Mouse (Mus musculus): ENCODE results near the gene Gm9573. TPM values are rescaled to one million over a fixed set of nuclear protein-coding genes. Genes with fewer than 3 reads are reported as not detected.
A peak's percentile ranks its signal among the peaks of the same experiment; 100 is the strongest.

Gene Gm9573
- polyA plus RNA-seq, 1 experiment = 0.23 TPM

GRCm38 (mm10) chr17:35591219-35591578, 35.2 kb downstream of the Gm9573 start:
- H3K27ac ChIP-seq (ENCODE audit: control insufficient read depth, insufficient read depth, low read length) = no peak overlapping the region
- TF ChIP-seq POLR2A (IDR thresholded peaks at IDR 0.05; ENCODE audit: control insufficient read depth, extremely low read depth, insufficient read depth, low read length, poor library complexity) (no peak), CTCF (IDR thresholded peaks at IDR 0.05; ENCODE audit: borderline replicate concordance, control insufficient read depth, extremely low read depth, insufficient read depth, low read length, poor library complexity) (no peak)
- H3K4me3 ChIP-seq (ENCODE audit: control insufficient read depth, insufficient read depth, low read length) = no peak overlapping the region
- DNase-seq = no peak
- H3K4me1 ChIP-seq (replicated peaks; ENCODE audit: control insufficient read depth, insufficient read depth, low read length) = no peaks in the 10 kb centered on the region
- H3K27me3 ChIP-seq (ENCODE audit: control insufficient read depth, insufficient read depth, low read length) = no peaks in the 10 kb centered on the region
- no peaks in the 10 kb centered on the region for H3K36me3 ChIP-seq (ENCODE audit: control insufficient read depth, insufficient read depth, low read length)
- WGBS = 91% methylated on average over 7 of the region's 7 CpGs

GRCm38 (mm10) chr17:35590410-35591218, 35.8 kb downstream of the Gm9573 start:
- 21% methylated on average over 21 of the region's 21 CpGs for WGBS
- no peaks in the 10 kb centered on the region for H3K27me3 ChIP-seq (ENCODE audit: control insufficient read depth, insufficient read depth, low read length)
- TF ChIP-seq POLR2A (IDR thresholded peaks at IDR 0.05; ENCODE audit: control insufficient read depth, extremely low read depth, insufficient read depth, low read length, poor library complexity) (no peak), CTCF (IDR thresholded peaks at IDR 0.05; ENCODE audit: borderline replicate concordance, control insufficient read depth, extremely low read depth, insufficient read depth, low read length, poor library complexity) (peak; percentile 71; the same call in 1 of the 2 replicates)
- no peaks in the 10 kb centered on the region for H3K36me3 ChIP-seq (ENCODE audit: control insufficient read depth, insufficient read depth, low read length)
- no peak overlapping the region for H3K27ac ChIP-seq (ENCODE audit: control insufficient read depth, insufficient read depth, low read length)
- no peaks in the 10 kb centered on the region for H3K4me1 ChIP-seq (replicated peaks; ENCODE audit: control insufficient read depth, insufficient read depth, low read length)
- no peak overlapping the region for H3K4me3 ChIP-seq (ENCODE audit: control insufficient read depth, insufficient read depth, low read length)
- DNase-seq = peak; percentile 68

GRCm38 (mm10) chr17:35588387-35588786, 38.0 kb downstream of the Gm9573 start:
- no peaks in the 10 kb centered on the region for H3K27me3 ChIP-seq (ENCODE audit: control insufficient read depth, insufficient read depth, low read length)
- peaks cover 3% of the 10 kb centered on the region for H3K4me1 ChIP-seq (replicated peaks; ENCODE audit: control insufficient read depth, insufficient read depth, low read length)
- H3K4me3 ChIP-seq (ENCODE audit: control insufficient read depth, insufficient read depth, low read length) = no peak overlapping the region
- DNase-seq = no peak
- 57% methylated on average over 4 of the region's 4 CpGs for WGBS
- TF ChIP-seq POLR2A (IDR thresholded peaks at IDR 0.05; ENCODE audit: control insufficient read depth, extremely low read depth, insufficient read depth, low read length, poor library complexity) (no peak), CTCF (IDR thresholded peaks at IDR 0.05; ENCODE audit: borderline replicate concordance, control insufficient read depth, extremely low read depth, insufficient read depth, low read length, poor library complexity) (no peak)
- no peaks in the 10 kb centered on the region for H3K36me3 ChIP-seq (ENCODE audit: control insufficient read depth, insufficient read depth, low read length)
- no peak overlapping the region for H3K27ac ChIP-seq (ENCODE audit: control insufficient read depth, insufficient read depth, low read length)

DNA sequence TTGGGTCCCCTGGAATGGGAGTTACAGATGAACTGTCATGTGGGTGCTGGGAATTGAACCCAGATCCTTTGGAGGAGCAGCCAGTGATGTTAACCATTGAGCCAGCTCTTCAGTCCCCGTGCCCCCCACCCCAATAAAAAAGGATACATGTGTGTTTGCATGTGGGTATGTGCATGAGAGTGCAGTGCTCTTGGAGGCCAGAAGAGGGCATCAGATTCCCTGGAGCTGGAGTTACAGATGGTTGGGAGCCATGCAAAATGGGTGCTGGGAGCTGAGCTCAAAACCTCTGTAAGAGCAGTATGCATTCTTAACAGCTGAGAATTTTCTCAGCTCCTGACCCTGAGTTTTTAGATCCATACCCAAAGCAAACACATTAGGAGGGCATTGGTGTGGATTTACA, 39.1 kb downstream of the Gm9573 start:
- Histone ChIP-seq H3K36me3 (ENCODE audit: control insufficient read depth, insufficient read depth, low read length) (no peaks in the 10 kb centered on the region), H3K4me3 (ENCODE audit: control insufficient read depth, insufficient read depth, low read length) (no peak overlapping the region), H3K4me1 (replicated peaks; ENCODE audit: control insufficient read depth, insufficient read depth, low read length) (peaks cover 3% of the 10 kb centered on the region), H3K27me3 (ENCODE audit: control insufficient read depth, insufficient read depth, low read length) (no peaks in the 10 kb centered on the region), H3K27ac (ENCODE audit: control insufficient read depth, insufficient read depth, low read length) (no peak overlapping the region)
- TF ChIP-seq CTCF (IDR thresholded peaks at IDR 0.05; ENCODE audit: borderline replicate concordance, control insufficient read depth, extremely low read depth, insufficient read depth, low read length, poor library complexity) = no peak
- TF ChIP-seq POLR2A (IDR thresholded peaks at IDR 0.05; ENCODE audit: control insufficient read depth, extremely low read depth, insufficient read depth, low read length, poor library complexity) = no peak
- 79% methylated on average over 1 of the region's 1 CpGs for WGBS
- no peak for DNase-seq

DNA sequence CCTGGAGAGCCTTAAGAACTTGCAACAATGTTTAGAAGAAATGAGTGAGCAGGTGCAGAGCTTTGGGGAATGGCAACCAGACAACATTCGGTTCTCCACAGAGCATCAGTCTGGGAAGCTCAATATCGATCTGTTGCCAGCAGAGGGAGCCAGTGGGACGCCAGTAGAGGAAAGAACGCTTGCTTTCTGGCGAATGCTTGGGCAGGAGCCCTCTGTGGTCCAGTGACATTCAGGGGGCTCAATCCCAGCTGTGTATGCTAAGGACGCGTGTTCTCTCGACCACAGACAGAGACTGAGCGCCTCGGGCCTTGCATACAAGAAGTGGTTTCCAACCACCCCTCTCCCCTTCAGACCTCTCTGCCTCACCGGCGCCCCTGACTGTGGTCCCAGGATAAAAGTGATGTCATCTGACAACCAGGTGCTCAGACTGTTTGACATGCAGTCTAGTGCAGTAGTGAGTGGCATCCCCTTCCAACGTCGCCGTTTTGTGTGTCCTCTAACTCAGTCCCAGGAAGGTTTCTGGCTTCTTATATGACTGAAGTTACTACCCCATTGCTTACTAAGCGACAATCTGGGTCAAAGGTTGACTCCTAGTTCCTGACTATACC, 42.0 kb downstream of the Gm9573 start:
- DNase-seq = peak; percentile 79
- WGBS = 10% methylated on average over 16 of the region's 16 CpGs
- no peak overlapping the region for H3K27ac ChIP-seq (ENCODE audit: control insufficient read depth, insufficient read depth, low read length)
- H3K36me3 ChIP-seq (ENCODE audit: control insufficient read depth, insufficient read depth, low read length) = no peaks in the 10 kb centered on the region
- TF ChIP-seq POLR2A (IDR thresholded peaks at IDR 0.05; ENCODE audit: control insufficient read depth, extremely low read depth, insufficient read depth, low read length, poor library complexity) (no peak), CTCF (IDR thresholded peaks at IDR 0.05; ENCODE audit: borderline replicate concordance, control insufficient read depth, extremely low read depth, insufficient read depth, low read length, poor library complexity) (peak; percentile 78)
- peaks cover 3% of the 10 kb centered on the region for H3K4me1 ChIP-seq (replicated peaks; ENCODE audit: control insufficient read depth, insufficient read depth, low read length)
- H3K27me3 ChIP-seq (ENCODE audit: control insufficient read depth, insufficient read depth, low read length) = no peaks in the 10 kb centered on the region
- H3K4me3 ChIP-seq (ENCODE audit: control insufficient read depth, insufficient read depth, low read length) = no peak overlapping the region

DNA sequence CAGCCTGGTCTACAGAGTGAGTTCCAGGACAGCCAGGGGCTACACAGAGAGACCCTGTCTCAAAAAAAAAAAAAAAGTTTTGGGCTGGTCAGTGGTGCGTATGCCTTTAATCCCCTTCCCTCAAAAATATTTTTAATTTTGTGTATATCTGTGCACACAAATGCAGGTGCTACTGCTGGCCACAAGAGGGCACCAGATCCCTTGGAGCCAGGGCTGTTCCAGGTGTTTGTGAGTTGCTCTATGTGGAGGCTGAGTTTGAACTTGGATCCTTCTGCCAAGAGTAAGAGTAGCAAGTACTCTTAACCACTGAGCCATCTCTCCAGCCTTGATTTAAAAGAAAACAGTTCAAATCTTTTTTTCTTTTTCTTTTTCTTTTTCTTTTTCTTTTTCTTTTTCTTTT, 43.5 kb downstream of the Gm9573 start:
- peak; percentile 25 for DNase-seq
- H3K4me3 ChIP-seq (ENCODE audit: control insufficient read depth, insufficient read depth, low read length) = no peak overlapping the region
- H3K27ac ChIP-seq (ENCODE audit: control insufficient read depth, insufficient read depth, low read length) = no peak overlapping the region
- no peaks in the 10 kb centered on the region for H3K36me3 ChIP-seq (ENCODE audit: control insufficient read depth, insufficient read depth, low read length)
- no peaks in the 10 kb centered on the region for H3K27me3 ChIP-seq (ENCODE audit: control insufficient read depth, insufficient read depth, low read length)
- H3K4me1 ChIP-seq (replicated peaks; ENCODE audit: control insufficient read depth, insufficient read depth, low read length) = peaks cover 3% of the 10 kb centered on the region
- TF ChIP-seq POLR2A (IDR thresholded peaks at IDR 0.05; ENCODE audit: control insufficient read depth, extremely low read depth, insufficient read depth, low read length, poor library complexity) = no peak
- peak; percentile 17; the same call in 1 of the 2 replicates for TF ChIP-seq CTCF (IDR thresholded peaks at IDR 0.05; ENCODE audit: borderline replicate concordance, control insufficient read depth, extremely low read depth, insufficient read depth, low read length, poor library complexity)
- 94% methylated on average over 1 of the region's 1 CpGs for WGBS
